Mouse (Mus musculus) stomach, postnatal 0 days (tissue): Measurements from ENCODE around the gene Gtf2f1.

Source experiments
- CTCF ChIP-seq: IDR thresholded peaks from 2 replicates; pipeline ENCODE4 v1.5.1; 2016; ENCODE audit warnings: antibody characterized with exemption, low read depth, mild to moderate bottlenecking, moderate library complexity
- EP300 ChIP-seq: optimal IDR thresholded peaks from 2 replicates; pipeline ENCODE3; 2016; ENCODE audit warnings: antibody characterized with exemption

- TF ChIP-seq CTCF, result no peak
- no peak for TF ChIP-seq EP300
Measured at GRCm38 (mm10) chr17:56979524-56979923, 31.6 kb downstream of the Gtf2f1 start.
